Mouse (Mus musculus): ENCODE data around the gene Copb2. TPM values are rescaled to one million over a fixed set of nuclear protein-coding genes. Genes with fewer than 3 reads are reported as not detected.

Gene Copb2
- total RNA-seq (2021), result 100 to 1,000 TPM; 113 to 118 TPM

- intact Hi-C loops (cut with DNase I), result loop anchor here (5.0 kb wide), 1 partner anchor 39 kb away; the partner anchor contains the start of gene Mrps22
- peak; percentile 99 to 100 for DNase-seq
Measured at GRCm38 (mm10) chr9:98563137-98564126, at the start of gene Copb2. Copb2 (plus strand) TSS chr9:98563721.

GRCm38 (mm10) chr9:98523872-98524271 is 39.6 kb upstream of the Copb2 start:
- DNase-seq, result no peak
- intact Hi-C loops (cut with DNase I), result no loop called here

DNA sequence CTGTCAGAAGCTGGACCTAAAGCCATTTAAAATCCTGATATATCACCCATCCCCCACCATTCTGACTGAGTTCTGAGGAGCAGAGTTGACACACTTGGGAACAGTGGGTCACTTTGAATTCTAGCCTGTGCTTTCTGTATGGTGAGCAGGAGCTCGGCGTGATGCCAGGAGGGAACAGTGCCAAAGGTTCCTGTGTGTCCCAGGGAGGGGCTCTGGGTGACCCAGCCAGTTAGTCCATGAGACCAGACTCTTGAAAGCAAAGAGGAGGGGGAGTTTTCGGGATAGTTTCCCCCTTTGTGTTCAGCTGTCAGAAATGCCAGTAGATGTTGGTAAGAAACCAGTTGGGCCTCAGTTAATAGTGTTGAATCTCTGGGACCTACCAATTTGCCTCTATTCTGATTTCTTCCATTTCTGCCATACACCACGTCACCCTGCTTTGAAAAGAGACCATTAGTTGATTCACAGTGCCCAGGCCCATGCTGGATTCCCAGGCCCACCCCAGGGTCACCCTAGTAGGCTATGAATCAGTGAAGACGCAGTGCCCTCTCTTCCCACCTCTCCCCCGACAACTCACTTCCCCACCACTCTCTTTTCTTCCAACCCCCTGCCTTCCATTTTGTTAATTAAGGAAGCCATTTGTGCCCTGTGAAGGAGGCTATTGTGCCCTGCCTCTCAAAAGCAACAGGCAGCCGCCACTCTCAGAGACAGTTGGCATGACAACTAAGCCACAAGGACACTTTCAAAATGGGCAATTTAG is 38.6 kb upstream of the Copb2 start:
- intact Hi-C loops (cut with DNase I), result no loop called here
- peak in 1 of 2 experiments; percentile 6 for DNase-seq

- intact Hi-C loops (cut with DNase I), result no loop called here
- no peak for DNase-seq
Measured at GRCm38 (mm10) chr9:98525543-98525924, 38.0 kb upstream of the Copb2 start.

- peak in 1 of 2 experiments; percentile 7 for DNase-seq
- intact Hi-C loops (cut with DNase I), result no loop called here
Measured at GRCm38 (mm10) chr9:98527226-98527625, 36.3 kb upstream of the Copb2 start.

DNA sequence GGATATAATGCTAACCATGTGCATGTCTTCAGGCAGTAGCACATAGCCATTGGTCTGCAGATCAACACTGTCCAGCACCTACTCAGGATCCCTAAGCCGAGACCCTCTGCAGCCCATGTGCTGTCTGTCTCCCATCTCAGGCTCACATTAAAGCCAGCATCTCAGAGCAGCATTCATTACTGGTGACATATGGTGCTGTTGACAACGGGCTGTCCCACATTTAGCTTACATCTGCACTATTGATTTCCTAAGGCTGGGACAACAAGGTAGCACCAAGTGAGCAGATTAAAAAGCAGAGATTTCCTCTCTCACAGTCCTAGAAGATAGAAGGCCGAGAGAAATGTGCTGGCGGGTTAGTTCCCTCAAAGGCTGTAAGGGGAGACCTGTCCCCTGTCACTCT is 33.7 kb upstream of the Copb2 start:
- intact Hi-C loops (cut with DNase I), result no loop called here
- no peak for DNase-seq

DNA sequence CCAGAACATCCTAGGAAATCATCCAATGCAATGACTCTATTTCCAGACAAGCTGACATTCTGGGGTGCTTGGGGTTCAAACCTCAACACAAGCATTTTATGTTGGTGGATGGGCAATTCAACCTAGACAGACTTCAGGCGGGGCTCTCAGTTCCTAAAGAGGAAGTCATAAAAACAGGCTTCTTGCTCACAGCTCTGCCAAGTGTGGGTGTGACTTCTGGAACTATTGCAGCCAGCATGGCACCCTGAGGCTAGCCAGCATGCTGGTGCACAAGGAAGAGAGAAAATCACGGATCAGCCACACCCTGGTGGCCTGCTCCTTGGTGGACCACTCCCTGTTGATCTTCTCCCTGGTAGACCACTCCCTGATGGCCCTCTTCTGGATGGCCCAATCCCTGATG is 32.5 kb upstream of the Copb2 start:
- intact Hi-C loops (cut with DNase I), result no loop called here
- DNase-seq, result no peak

GRCm38 (mm10) chr9:98534675-98535280 is 28.7 kb upstream of the Copb2 start:
- intact Hi-C loops (cut with DNase I), result loop anchor here (5.0 kb wide), 1 partner anchor 502 kb away; the partner anchor contains the start of gene Clstn2
- DNase-seq, result no peak

GRCm38 (mm10) chr9:98535763-98536162 is 27.8 kb upstream of the Copb2 start:
- no peak for DNase-seq
- intact Hi-C loops (cut with DNase I), result loop anchor here (5.0 kb wide), 1 partner anchor 503 kb away; the partner anchor contains the start of gene Clstn2

DNA sequence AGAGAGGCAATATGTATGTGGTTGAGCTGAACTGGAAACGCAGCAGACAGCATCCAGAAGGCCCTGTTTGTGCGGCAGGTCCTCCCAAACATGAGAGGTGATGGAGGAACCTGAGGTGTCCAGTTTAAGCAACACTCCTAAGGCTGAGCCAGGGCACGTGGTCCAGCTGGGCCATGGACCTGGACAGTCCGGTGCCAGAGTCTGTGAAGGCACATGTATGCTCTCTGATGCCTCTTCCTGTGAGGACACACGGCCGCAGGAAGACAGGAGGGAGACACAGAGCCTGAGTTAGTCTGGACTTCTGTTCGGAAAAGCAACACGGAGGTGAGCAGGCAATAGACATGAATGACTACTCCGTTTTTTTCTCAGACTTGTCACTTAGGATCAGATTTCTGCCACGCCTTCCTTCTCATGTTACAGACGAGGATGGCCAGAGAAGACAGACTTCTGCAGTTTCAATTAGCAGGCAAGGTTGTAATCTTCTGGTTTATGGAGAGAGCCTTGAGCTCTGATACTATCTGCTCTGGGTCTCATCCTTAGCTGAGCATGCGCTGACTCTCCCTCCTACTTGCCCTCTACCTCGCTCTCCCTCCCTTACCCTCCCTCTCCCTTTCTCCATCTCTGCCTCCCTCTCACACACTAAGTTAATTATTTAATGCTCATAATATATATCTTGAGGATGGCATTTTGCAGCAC is 25.4 kb upstream of the Copb2 start:
- no peak for DNase-seq
- intact Hi-C loops (cut with DNase I), result loop anchor here (1.0 to 5.0 kb wide), 4 partner anchors 96 to 506 kb away; partner anchors contain the start of gene Clstn2

DNA sequence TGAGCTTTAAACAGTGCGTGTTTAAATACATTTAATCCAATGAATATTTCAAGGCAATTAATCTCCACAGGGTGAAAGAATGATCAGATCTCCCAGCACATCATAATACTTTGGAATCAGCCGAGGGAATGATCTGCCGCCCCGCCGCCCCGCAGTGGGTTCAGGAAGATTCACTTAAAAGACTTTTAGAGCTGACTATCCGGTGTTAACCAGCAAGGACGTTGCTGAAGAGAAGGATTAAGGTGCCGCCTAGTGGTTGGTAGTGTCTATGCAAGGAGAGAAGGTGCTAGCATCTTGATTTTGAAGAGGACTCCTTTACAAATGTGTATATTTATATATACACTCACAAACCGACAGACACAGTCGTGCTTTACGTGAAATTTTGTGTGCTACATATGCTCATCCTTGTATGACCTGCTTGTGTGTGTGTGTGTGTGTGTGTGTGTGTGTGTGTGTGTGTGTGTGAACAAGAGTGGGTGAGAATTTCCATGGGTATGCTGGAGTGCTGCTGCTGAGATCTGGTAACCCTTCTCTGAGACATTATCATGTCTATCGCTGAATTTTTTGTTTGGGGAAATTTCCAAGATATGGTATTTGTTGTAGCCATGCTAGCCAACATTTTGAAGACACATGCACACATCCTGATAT is 24.7 kb upstream of the Copb2 start:
- peak; percentile 76 to 85 for DNase-seq
- intact Hi-C loops (cut with DNase I), result loop anchor here (1.0 to 5.0 kb wide), 4 partner anchors 97 to 507 kb away; partner anchors contain the start of gene Clstn2

GRCm38 (mm10) chr9:98544042-98544441 is 19.5 kb upstream of the Copb2 start:
- intact Hi-C loops (cut with DNase I), result no loop called here
- no peak for DNase-seq

GRCm38 (mm10) chr9:98583852-98584251 is 20.3 kb downstream of the Copb2 start:
- intact Hi-C loops (cut with DNase I), result no loop called here
- no peak for DNase-seq

DNA sequence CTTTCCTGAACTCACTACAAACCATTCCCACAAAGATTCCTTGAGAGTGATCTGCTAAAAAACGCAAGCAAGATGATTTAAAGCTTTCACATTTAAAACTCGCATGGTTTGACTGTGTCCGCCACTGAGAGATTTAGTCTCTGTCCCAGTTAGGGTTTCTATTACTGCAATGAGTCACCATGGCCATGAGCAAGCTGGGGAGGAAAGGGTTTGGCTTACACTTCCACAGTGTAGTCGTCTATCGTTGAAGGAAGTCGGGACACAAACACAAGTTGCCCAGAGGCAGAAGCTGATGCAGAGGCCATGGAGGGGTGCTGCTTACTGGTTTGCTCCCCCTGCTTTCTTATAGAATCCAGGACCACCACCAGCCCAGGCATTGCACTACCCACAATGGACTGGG is 36.6 kb downstream of the Copb2 start:
- intact Hi-C loops (cut with DNase I), result loop anchor here (5.0 kb wide), 1 partner anchor 38 kb away; the partner anchor contains the start of gene Copb2
- DNase-seq, result no peak

DNA sequence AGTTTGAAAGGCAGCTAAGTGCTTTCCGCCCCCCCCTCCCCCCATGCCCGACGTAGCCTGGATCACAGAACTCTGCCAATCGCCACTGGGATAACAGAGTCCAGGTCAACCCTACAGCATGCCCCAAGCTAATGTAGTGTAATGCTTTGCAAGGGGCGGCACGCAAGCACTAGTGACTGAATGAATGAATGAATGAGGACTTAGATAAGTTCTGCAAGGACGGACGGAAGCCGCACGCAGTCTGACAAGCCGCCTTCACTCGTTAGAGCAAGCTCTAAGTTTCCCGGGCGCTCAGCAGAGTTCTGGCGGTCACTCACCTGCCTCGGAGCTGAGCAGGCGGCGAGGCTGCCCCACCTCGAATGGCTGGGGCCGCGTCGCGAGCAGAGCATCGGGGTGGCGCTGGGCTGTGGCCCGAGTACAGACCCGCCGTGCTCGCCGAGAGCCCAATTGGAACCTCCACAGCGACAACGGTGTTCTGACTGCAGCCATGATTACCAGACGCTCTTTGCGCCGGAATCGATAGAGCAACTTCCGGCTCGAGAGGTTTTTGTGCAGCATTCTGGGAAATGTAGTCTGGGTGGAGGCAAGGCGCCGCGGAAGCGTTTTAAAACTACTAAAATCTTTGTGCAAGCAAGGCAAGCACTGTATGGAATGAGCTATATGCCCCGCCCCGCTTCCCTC is 37.8 kb downstream of the Copb2 start, which contains the start of gene Mrps22:
Gene Mrps22, minus strand, starts transcription at position 505 of the 681 bp plus-strand sequence.
- DNase-seq, result peak; percentile 84 to 89
- intact Hi-C loops (cut with DNase I), result loop anchor here (5.0 kb wide), 1 partner anchor 39 kb away; the partner anchor contains the start of gene Copb2

GRCm38 (mm10) chr9:98601837-98602359 is 38.4 kb downstream of the Copb2 start:
- intact Hi-C loops (cut with DNase I), result loop anchor here (5.0 kb wide), 1 partner anchor 40 kb away; the partner anchor contains the start of gene Copb2
- DNase-seq, result no peak

- intact Hi-C loops (cut with DNase I), result loop anchor here (5.0 kb wide), 1 partner anchor 43 kb away; the partner anchor contains the start of gene Copb2
Measured at GRCm38 (mm10) chr9:98604896-98605295, 41.4 kb downstream of the Copb2 start.

DNA sequence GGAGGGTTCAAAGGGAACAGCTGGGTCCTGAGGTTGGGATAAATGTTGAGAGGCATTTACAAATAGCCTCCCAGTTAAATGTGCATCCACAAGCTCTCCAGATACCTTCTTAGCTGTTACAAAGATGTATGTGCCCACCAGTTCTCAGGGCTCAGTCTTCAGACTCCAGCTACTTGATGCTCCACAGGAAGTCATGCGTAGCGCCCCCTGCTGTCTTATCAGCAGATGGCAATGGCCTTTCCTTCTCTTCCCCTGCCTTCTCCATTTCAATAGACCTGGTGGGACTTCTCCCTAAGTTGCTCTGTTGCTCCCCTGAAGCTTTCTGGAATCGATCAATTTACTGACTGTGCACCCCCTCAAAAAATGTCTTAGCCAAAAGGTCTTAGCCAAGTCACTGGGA is 65.0 kb downstream of the Copb2 start:
- DNase-seq, result no peak
- intact Hi-C loops (cut with DNase I), result no loop called here

More at GRCm38 (mm10) chr9:98604896-98605295, 41.4 kb downstream of the Copb2 start:
- no peak for DNase-seq
